Mouse (Mus musculus): ENCODE results near the gene Hint2. TPM values are rescaled to one million over a fixed set of nuclear protein-coding genes. Genes with fewer than 3 reads are reported as not detected.

Hint2 gene
- polyA plus RNA-seq, 1 experiment from 2014 or later: 64.1 TPM

- H3K27me3 ChIP-seq (ENCODE audit: control insufficient read depth, insufficient read depth, low read length): no peaks in the 10 kb centered on the region
- no peak for DNase-seq (ENCODE audit: low spot score)
- H3K27ac ChIP-seq (ENCODE audit: low read depth, low read length): no peak overlapping the region
- no peak for ATAC-seq (replicated peaks; ENCODE audit: low FRiP score)
- H3K4me2 ChIP-seq (ENCODE audit: low read depth, low read length, severe bottlenecking): no peak overlapping the region
- H3K9me3 ChIP-seq (ENCODE audit: control insufficient read depth, low read length): no peaks in the 10 kb centered on the region
- H3K4me3 ChIP-seq (ENCODE audit: low read depth, low read length): no peak overlapping the region
- 89% methylated on average over 5 of the region's 5 CpGs for WGBS
- H3K4me1 ChIP-seq (replicated peaks; ENCODE audit: control insufficient read depth, insufficient read depth, low read length): 0 out of 2 replicates have a peak, but pooled peaks cover 2% of the 10 kb centered on the region
- H3K36me3 ChIP-seq (ENCODE audit: control insufficient read depth, insufficient read depth, low read length): no peaks in the 10 kb centered on the region
- H3K9ac ChIP-seq (ENCODE audit: low read length): no peak overlapping the region
Measured at GRCm38 (mm10) chr4:43693806-43694241, 37.6 kb upstream of the Hint2 start.

- DNase-seq (ENCODE audit: low spot score) (no peak), ATAC-seq (replicated peaks; ENCODE audit: low FRiP score) (no peak)
- H3K9me3 ChIP-seq (ENCODE audit: control insufficient read depth, low read length): no peaks in the 10 kb centered on the region
- H3K4me1 ChIP-seq (replicated peaks; ENCODE audit: control insufficient read depth, insufficient read depth, low read length): 0 out of 2 replicates have a peak, but pooled peaks cover 2% of the 10 kb centered on the region
- H3K9ac ChIP-seq (ENCODE audit: low read length): no peak overlapping the region
- no peak overlapping the region for H3K4me2 ChIP-seq (ENCODE audit: low read depth, low read length, severe bottlenecking)
- no peak overlapping the region for H3K27ac ChIP-seq (ENCODE audit: low read depth, low read length)
- H3K36me3 ChIP-seq (ENCODE audit: control insufficient read depth, insufficient read depth, low read length): no peaks in the 10 kb centered on the region
- H3K27me3 ChIP-seq (ENCODE audit: control insufficient read depth, insufficient read depth, low read length): no peaks in the 10 kb centered on the region
- WGBS: 80% methylated on average over 5 of the region's 5 CpGs
- no peak overlapping the region for H3K4me3 ChIP-seq (ENCODE audit: low read depth, low read length)
Measured at GRCm38 (mm10) chr4:43691026-43691425, 34.8 kb upstream of the Hint2 start.

GRCm38 (mm10) chr4:43690021-43690420 is 33.8 kb upstream of the Hint2 start:
- H3K27ac ChIP-seq (ENCODE audit: low read depth, low read length): no peak overlapping the region
- no peaks in the 10 kb centered on the region for H3K36me3 ChIP-seq (ENCODE audit: control insufficient read depth, insufficient read depth, low read length)
- H3K4me2 ChIP-seq (ENCODE audit: low read depth, low read length, severe bottlenecking): no peak overlapping the region
- WGBS: 91% methylated on average over 17 of the region's 17 CpGs
- no peak overlapping the region for H3K4me3 ChIP-seq (ENCODE audit: low read depth, low read length)
- no peak for DNase-seq (ENCODE audit: low spot score)
- no peak overlapping the region for H3K9ac ChIP-seq (ENCODE audit: low read length)
- H3K27me3 ChIP-seq (ENCODE audit: control insufficient read depth, insufficient read depth, low read length): no peaks in the 10 kb centered on the region
- no peaks in the 10 kb centered on the region for H3K4me1 ChIP-seq (replicated peaks; ENCODE audit: control insufficient read depth, insufficient read depth, low read length)
- H3K9me3 ChIP-seq (ENCODE audit: control insufficient read depth, low read length): no peaks in the 10 kb centered on the region
- no peak for ATAC-seq (replicated peaks; ENCODE audit: low FRiP score)

- no peaks in the 10 kb centered on the region for H3K9me3 ChIP-seq (ENCODE audit: control insufficient read depth, low read length)
- H3K36me3 ChIP-seq (ENCODE audit: control insufficient read depth, insufficient read depth, low read length): peaks cover 3% of the 10 kb centered on the region; the same call in 1 of the 2 replicates
- DNase-seq (ENCODE audit: low spot score) (no peak), ATAC-seq (replicated peaks; ENCODE audit: low FRiP score) (no peak)
- H3K27ac ChIP-seq (ENCODE audit: low read depth, low read length): no peak overlapping the region
- no peak overlapping the region for H3K4me3 ChIP-seq (ENCODE audit: low read depth, low read length)
- no peak overlapping the region for H3K4me2 ChIP-seq (ENCODE audit: low read depth, low read length, severe bottlenecking)
- no peak overlapping the region for H3K9ac ChIP-seq (ENCODE audit: low read length)
- H3K4me1 ChIP-seq (replicated peaks; ENCODE audit: control insufficient read depth, insufficient read depth, low read length): no peaks in the 10 kb centered on the region
- WGBS: 91% methylated on average over 7 of the region's 7 CpGs
- no peaks in the 10 kb centered on the region for H3K27me3 ChIP-seq (ENCODE audit: control insufficient read depth, insufficient read depth, low read length)
Measured at GRCm38 (mm10) chr4:43679416-43680043, 23.3 kb upstream of the Hint2 start.

GRCm38 (mm10) chr4:43678541-43678940 is 22.3 kb upstream of the Hint2 start:
- no peaks in the 10 kb centered on the region for H3K4me1 ChIP-seq (replicated peaks; ENCODE audit: control insufficient read depth, insufficient read depth, low read length)
- peaks cover 3% of the 10 kb centered on the region; the same call in 1 of the 2 replicates for H3K36me3 ChIP-seq (ENCODE audit: control insufficient read depth, insufficient read depth, low read length)
- H3K4me3 ChIP-seq (ENCODE audit: low read depth, low read length): no peak overlapping the region
- DNase-seq (ENCODE audit: low spot score) (no peak), ATAC-seq (replicated peaks; ENCODE audit: low FRiP score) (no peak)
- H3K9me3 ChIP-seq (ENCODE audit: control insufficient read depth, low read length): no peaks in the 10 kb centered on the region
- no peaks in the 10 kb centered on the region for H3K27me3 ChIP-seq (ENCODE audit: control insufficient read depth, insufficient read depth, low read length)
- H3K27ac ChIP-seq (ENCODE audit: low read depth, low read length): no peak overlapping the region
- H3K4me2 ChIP-seq (ENCODE audit: low read depth, low read length, severe bottlenecking): no peak overlapping the region
- no peak overlapping the region for H3K9ac ChIP-seq (ENCODE audit: low read length)
- WGBS: 85% methylated on average over 6 of the region's 6 CpGs

- Histone ChIP-seq H3K4me2 (ENCODE audit: low read depth, low read length, severe bottlenecking) (no peak overlapping the region), H3K4me3 (ENCODE audit: low read depth, low read length) (no peak overlapping the region), H3K4me1 (replicated peaks; ENCODE audit: control insufficient read depth, insufficient read depth, low read length) (peaks cover 2% of the 10 kb centered on the region; the same call in 1 of the 2 replicates), H3K27me3 (ENCODE audit: control insufficient read depth, insufficient read depth, low read length) (no peaks in the 10 kb centered on the region), H3K9ac (ENCODE audit: low read length) (no peak overlapping the region), H3K9me3 (ENCODE audit: control insufficient read depth, low read length) (no peaks in the 10 kb centered on the region), H3K27ac (ENCODE audit: low read depth, low read length) (no peak overlapping the region), H3K36me3 (ENCODE audit: control insufficient read depth, insufficient read depth, low read length) (peaks cover 3% of the 10 kb centered on the region; the same call in 1 of the 2 replicates)
- ATAC-seq (replicated peaks; ENCODE audit: low FRiP score) (no peak), DNase-seq (ENCODE audit: low spot score) (no peak)
- 81% methylated on average over 4 of the region's 4 CpGs for WGBS
Measured at GRCm38 (mm10) chr4:43675608-43676007, 19.3 kb upstream of the Hint2 start.

GRCm38 (mm10) chr4:43674974-43675373 is 18.7 kb upstream of the Hint2 start:
- Histone ChIP-seq H3K36me3 (ENCODE audit: control insufficient read depth, insufficient read depth, low read length) (peaks cover 3% of the 10 kb centered on the region; the same call in 1 of the 2 replicates), H3K4me2 (ENCODE audit: low read depth, low read length, severe bottlenecking) (no peak overlapping the region), H3K4me3 (ENCODE audit: low read depth, low read length) (no peak overlapping the region), H3K27ac (ENCODE audit: low read depth, low read length) (no peak overlapping the region), H3K4me1 (replicated peaks; ENCODE audit: control insufficient read depth, insufficient read depth, low read length) (peaks cover 4% of the 10 kb centered on the region; the same call in 1 of the 2 replicates), H3K27me3 (ENCODE audit: control insufficient read depth, insufficient read depth, low read length) (no peaks in the 10 kb centered on the region), H3K9me3 (ENCODE audit: control insufficient read depth, low read length) (no peaks in the 10 kb centered on the region), H3K9ac (ENCODE audit: low read length) (no peak overlapping the region)
- DNase-seq (ENCODE audit: low spot score) (no peak), ATAC-seq (replicated peaks; ENCODE audit: low FRiP score) (no peak)
- WGBS: 75% methylated on average over 5 of the region's 5 CpGs

- no peak for ATAC-seq (replicated peaks; ENCODE audit: low FRiP score)
- WGBS: 83% methylated on average over 8 of the region's 8 CpGs
- no peak overlapping the region for H3K4me3 ChIP-seq (ENCODE audit: low read depth, low read length)
Measured at GRCm38 (mm10) chr4:43673703-43674102, 17.4 kb upstream of the Hint2 start.

GRCm38 (mm10) chr4:43672070-43672469 is 15.8 kb upstream of the Hint2 start:
- ATAC-seq (replicated peaks; ENCODE audit: low FRiP score) (peak; percentile 38; the same call in 1 of the 2 replicates), DNase-seq (ENCODE audit: low spot score) (peak; percentile 93)
- Histone ChIP-seq H3K9ac (ENCODE audit: low read length) (no peak overlapping the region), H3K27ac (ENCODE audit: low read depth, low read length) (no peak overlapping the region), H3K4me2 (ENCODE audit: low read depth, low read length, severe bottlenecking) (no peak overlapping the region), H3K4me3 (ENCODE audit: low read depth, low read length) (no peak overlapping the region), H3K36me3 (ENCODE audit: control insufficient read depth, insufficient read depth, low read length) (peaks cover 3% of the 10 kb centered on the region; the same call in 1 of the 2 replicates), H3K27me3 (ENCODE audit: control insufficient read depth, insufficient read depth, low read length) (no peaks in the 10 kb centered on the region), H3K4me1 (replicated peaks; ENCODE audit: control insufficient read depth, insufficient read depth, low read length) (peaks cover 8% of the 10 kb centered on the region), H3K9me3 (ENCODE audit: control insufficient read depth, low read length) (no peaks in the 10 kb centered on the region)
- WGBS: 2% methylated on average over 2 of the region's 2 CpGs

More at GRCm38 (mm10) chr4:43673703-43674102, 17.4 kb upstream of the Hint2 start:
- DNase-seq (ENCODE audit: low spot score): no peak
- peaks cover 3% of the 10 kb centered on the region; the same call in 1 of the 2 replicates for H3K36me3 ChIP-seq (ENCODE audit: control insufficient read depth, insufficient read depth, low read length)
- H3K9me3 ChIP-seq (ENCODE audit: control insufficient read depth, low read length): no peaks in the 10 kb centered on the region
- H3K4me2 ChIP-seq (ENCODE audit: low read depth, low read length, severe bottlenecking): no peak overlapping the region
- no peaks in the 10 kb centered on the region for H3K27me3 ChIP-seq (ENCODE audit: control insufficient read depth, insufficient read depth, low read length)
- no peak overlapping the region for H3K9ac ChIP-seq (ENCODE audit: low read length)
- H3K4me1 ChIP-seq (replicated peaks; ENCODE audit: control insufficient read depth, insufficient read depth, low read length): peaks cover 6% of the 10 kb centered on the region
- H3K27ac ChIP-seq (ENCODE audit: low read depth, low read length): no peak overlapping the region
